Mouse (Mus musculus) right cerebral cortex, adult 2 months (tissue): Measurements from ENCODE around the gene Pdzd8.

Experiments
- DNase-seq, 2 experiments: peaks; one replicate each; pipeline ENCODE4 v3.0.0; 2021 to 2022; ENCODE audit warnings: low spot score in 2 of 2

The Pdzd8 gene

DNA sequence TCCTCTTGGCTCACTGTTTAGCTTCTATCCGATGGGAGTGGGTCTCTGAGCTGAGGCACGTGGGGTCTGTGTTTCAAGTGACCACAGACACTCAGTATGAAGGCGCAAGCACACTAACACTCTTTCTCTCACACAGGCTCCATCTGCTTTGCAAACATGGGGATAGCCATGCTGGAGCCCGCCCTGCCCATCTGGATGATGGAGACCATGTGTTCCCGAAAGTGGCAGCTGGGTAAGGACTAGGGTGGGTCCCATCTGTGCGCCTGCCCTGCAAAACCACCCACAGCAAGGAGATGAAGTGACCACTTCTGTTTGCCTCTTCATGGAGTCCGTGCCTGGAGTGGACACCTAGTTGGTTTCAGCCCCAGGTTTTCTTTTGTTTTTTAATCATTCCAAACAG is 69.2 kb downstream of the Pdzd8 start:
- DNase-seq: no peak

DNA sequence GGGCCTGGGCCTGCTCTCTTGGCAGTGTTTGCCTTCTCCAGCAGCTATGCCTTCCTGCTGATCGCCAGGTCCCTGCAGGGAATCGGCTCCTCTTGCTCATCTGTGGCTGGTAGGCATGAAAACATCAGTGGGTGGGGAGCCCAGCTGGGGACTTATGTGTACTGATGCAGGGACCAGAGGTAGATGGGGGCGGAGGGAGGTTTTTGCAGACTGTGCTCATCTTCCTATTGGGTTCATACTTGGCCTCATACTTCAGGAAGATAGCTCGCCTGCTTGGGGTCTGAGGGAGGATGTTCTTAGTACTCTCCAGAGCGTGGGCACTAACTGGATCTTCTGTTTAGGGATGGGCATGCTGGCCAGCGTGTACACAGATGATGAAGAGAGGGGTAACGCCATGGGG is 72.4 kb downstream of the Pdzd8 start:
- DNase-seq: peak; percentile 35 to 36

- DNase-seq: no peak
These were observed 78.1 kb downstream of the Pdzd8 start for GRCm38 (mm10) chr19:59267417-59267963.

DNA sequence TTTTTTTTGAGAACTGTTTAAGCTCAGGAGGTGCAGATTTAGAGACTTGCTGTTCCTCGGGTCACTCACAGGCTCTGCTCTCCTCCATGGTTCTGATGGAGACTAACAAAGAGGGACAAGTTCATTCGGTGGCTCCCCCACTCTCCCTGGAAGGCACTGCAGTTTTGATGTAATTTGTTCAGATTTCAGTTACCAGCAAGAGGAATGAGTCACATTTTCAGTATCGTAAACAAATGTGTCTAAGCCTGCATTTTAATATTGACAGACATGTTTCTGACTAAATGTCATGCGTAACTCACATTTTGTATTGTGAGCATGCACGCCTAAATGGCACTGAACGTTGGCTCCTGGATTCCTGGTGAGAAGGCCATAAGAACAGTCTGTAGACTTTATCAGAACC is 79.7 kb downstream of the Pdzd8 start:
- DNase-seq: no peak

- DNase-seq: no peak
These were observed 80.6 kb downstream of the Pdzd8 start for GRCm38 (mm10) chr19:59264838-59265532.

DNA sequence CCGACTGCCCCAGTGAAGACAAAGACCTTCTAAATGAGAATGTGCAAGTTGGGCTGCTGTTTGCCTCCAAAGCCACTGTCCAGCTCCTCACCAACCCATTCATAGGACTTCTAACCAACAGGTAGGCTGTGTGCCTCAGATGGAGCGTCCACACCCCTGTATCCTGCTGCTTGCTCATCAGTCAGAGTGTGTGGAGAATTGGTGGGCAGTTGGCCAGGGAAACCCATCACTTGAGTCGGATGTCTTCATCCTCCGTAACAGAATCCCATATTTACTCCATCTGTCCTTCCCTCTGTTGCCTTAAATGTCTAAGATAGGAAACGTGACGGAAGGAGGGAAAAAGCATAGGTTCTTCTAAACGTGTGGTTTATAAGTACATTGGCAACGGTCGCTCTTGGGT is 82.4 kb downstream of the Pdzd8 start:
- peak in 1 of 2 experiments; percentile 18 for DNase-seq

GRCm38 (mm10) chr19:59261604-59262003 is 84.0 kb downstream of the Pdzd8 start:
- DNase-seq: no peak

GRCm38 (mm10) chr19:59260718-59261442 is 84.7 kb downstream of the Pdzd8 start, which contains the start of gene Slc18a2:
Gene Slc18a2 (plus strand): TSS chr19:59260896.
- no peak for DNase-seq

DNA sequence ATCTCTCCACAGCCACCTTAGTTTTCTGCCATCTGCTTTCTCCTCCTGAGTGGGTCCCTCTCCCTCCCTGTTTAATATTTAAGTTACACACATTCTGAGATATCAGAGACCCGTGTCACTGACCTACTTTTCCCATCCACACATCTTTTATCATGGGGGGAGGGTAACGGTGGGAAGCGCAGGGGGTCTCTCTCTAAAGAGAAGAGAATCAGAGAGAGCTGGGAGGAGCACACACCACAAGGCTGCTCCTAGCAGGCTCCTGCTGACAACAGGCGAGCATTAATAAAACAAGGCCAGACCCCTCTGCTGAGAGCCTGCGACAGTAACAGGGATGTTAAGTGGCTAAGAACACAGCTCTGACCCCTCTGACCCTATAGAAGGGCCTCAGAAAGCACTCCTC is 85.9 kb downstream of the Pdzd8 start:
- no peak for DNase-seq

DNA sequence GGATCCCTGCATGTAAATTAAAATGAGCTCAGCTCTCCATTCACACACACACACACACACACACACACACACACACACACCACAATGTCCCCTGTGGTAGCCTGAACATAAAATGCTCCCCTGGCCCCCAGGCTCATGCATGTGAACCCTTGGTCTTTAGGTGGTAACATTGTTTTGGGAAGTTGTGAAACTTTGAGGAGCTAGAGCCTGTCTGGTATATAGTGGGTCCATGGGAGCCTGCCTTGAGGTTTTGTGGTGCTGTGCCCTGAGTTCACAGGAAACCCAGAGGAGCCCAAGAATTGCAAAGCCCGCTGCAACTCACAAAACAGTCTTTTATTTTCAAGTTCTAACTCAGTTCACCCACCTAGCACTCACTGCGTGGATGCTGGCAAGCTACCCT is 92.9 kb downstream of the Pdzd8 start:
- no peak for DNase-seq

DNA sequence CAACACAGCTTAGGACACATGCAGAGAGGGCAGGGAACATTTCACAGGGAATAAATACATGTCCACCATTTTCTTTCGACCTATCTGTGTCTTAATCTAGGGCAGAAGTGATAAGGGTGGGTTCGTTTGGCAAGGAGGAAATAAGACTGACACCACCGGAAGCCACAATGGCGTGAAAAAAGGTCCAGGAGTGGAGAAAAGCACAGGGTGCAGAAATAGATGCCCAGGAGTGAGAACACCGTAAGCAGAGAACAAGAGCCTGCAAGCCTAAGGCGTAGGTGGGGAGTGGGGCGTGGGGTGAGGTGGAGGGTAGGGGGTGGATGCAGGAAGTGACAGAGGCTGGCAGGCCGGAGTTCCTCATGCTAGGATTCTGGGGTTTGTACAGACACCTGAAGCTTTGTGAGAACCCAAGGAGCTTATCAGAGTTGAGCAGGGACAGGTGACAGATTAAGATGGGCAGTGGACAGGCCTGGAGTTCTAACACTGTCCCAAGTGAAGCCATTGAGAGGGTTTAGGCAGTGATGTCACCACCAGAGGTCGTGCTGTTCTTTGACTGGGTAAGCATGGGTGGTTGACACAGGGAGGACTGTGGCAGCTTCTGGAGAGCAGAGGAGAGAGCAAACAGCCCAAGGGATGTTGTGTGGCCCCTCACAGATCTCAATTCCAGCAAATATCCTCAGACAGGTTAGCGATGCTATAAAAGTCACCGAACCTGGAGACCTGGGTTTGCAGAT is 96.9 kb downstream of the Pdzd8 start:
- no peak for DNase-seq

DNA sequence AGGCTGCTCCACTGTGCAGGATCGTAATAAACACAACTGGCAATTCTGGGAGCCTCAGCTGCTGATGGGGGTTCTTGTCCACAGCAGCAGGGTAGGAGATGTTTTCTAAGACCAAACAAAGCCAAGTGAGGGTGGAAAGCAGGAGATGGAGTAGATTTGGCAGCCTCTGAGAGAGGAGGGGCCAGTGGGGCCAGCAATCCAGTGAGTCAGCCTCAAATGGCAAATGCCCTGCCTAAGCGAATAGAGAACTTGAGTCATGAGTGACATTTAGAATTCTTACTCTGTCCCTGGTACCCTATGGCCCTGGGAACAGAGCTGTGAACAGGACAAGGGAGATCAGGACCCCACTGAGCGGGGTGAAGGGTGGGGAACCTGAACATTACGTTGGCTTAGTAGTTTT is 97.4 kb downstream of the Pdzd8 start:
- DNase-seq: no peak
